Mouse (Mus musculus) midbrain, embryonic 10.5 days (tissue): ENCODE measurements around the gene Wfdc16. TPM values are rescaled to one million over a fixed set of nuclear protein-coding genes. Genes with fewer than 3 reads are reported as not detected.
"Not testable (repeated sequence)": the region's sequence is repeated elsewhere in the genome, so short reads cannot be mapped to it uniquely, and the experiment has no call there.

Source experiments
- DNase-seq: peaks from one replicate; pipeline ENCODE4 v3.0.0-alpha.2; 2017; ENCODE audit warnings: low spot score
- H3K27ac ChIP-seq: fragments of 300-500 bp; sonication (generic); replicated peaks from 2 replicates; pipeline ENCODE4 v1.5.1; 2016; ENCODE audit warnings: mild to moderate bottlenecking
- H3K27me3 ChIP-seq: fragments of 300-500 bp; sonication (generic); 2 replicates; pipeline ENCODE4 v1.6.1; 2016; ENCODE audit warnings: low read depth, mild to moderate bottlenecking; ENCODE audit not compliant: poor library complexity, severe bottlenecking
- H3K36me3 ChIP-seq: fragments of 300-500 bp; sonication (generic); 2 replicates; pipeline ENCODE4 v1.6.1; 2016; ENCODE audit warnings: mild to moderate bottlenecking, moderate library complexity
- H3K4me1 ChIP-seq: fragments of 300-500 bp; sonication (generic); 2 replicates; pipeline ENCODE4 v1.6.1; 2016
- H3K4me3 ChIP-seq: fragments of 300-500 bp; sonication (generic); 2 replicates; pipeline ENCODE4 v1.5.1; 2016; ENCODE audit warnings: mild to moderate bottlenecking, moderate library complexity
- H3K9me3 ChIP-seq: fragments of 300-500 bp; sonication (generic); replicated peaks from 2 replicates; pipeline ENCODE4 v1.6.1; 2016; ENCODE audit warnings: mild to moderate bottlenecking
- WGBS: fragments of 180-500 bp; shearing (Covaris S2); methylation state at CpG from one replicate; pipeline ENCODE4 v1.1.7; 2016; 5-methylcytosine and 5-hydroxymethylcytosine counted together
- polyA plus RNA-seq: library from polyadenylated mRNA; unstranded; fragments of >200 nt; fragmentation: Nextera tagmentation; extraction: Ambion mirVana; gene quantifications from 2 replicates; pipeline ENCODE4 v1.2.1, GENCODE M21; 2016

Gene Wfdc16
- polyA plus RNA-seq, 1 experiment from 2014 or later = not detected

- H3K4me1 ChIP-seq = peaks cover 17% of the 10 kb centered on the region
- H3K27ac ChIP-seq, H3K4me3 ChIP-seq, H3K36me3 ChIP-seq, H3K27me3 ChIP-seq, H3K9me3 ChIP-seq, DNase-seq: not testable (repeated sequence)
- 68% methylated on average over 13 of the region's 13 CpGs for WGBS
Measured at GRCm38 (mm10) chr2:164585025-164585725, 53.4 kb downstream of the Wfdc16 start, which contains the start of gene Wfdc6a. Gene Wfdc6a, minus strand, starts transcription at chr2:164585447.

Other genes starting within 250 kb of the Wfdc16 start
- gene Slpi, start 249.7 kb downstream of the Wfdc16 start, polyA plus RNA-seq = 0.31 TPM in 1 of 2 replicates, not detected in the other
- gene Rbpjl, start 235.7 kb downstream of the Wfdc16 start, polyA plus RNA-seq = not detected in 2 replicates
- 0.21 TPM in 1 of 2 replicates, not detected in the other for gene Matn4, start 233.6 kb downstream of the Wfdc16 start, polyA plus RNA-seq
- 16.1 and 17.4 TPM in 2 replicates for gene Sdc4, start 194.9 kb downstream of the Wfdc16 start, polyA plus RNA-seq
- 64.8 and 65.9 TPM in 2 replicates for gene Sys1, start 181.8 kb downstream of the Wfdc16 start, polyA plus RNA-seq
- gene Gm20458, start 177.8 kb downstream of the Wfdc16 start, polyA plus RNA-seq = 3.7 and 3.9 TPM in 2 replicates
- not detected in 2 replicates for gene Trp53tg5, start 165.1 kb downstream of the Wfdc16 start, polyA plus RNA-seq
- gene Dbndd2, start 152.7 kb downstream of the Wfdc16 start, polyA plus RNA-seq = 3.0 and 3.2 TPM in 2 replicates
- 40.1 and 44.7 TPM in 2 replicates for gene Pigt, start 141.3 kb downstream of the Wfdc16 start, polyA plus RNA-seq
- gene Wfdc2, start 76.4 kb downstream of the Wfdc16 start, polyA plus RNA-seq = 23.1 and 28.3 TPM in 2 replicates
- not detected in 2 replicates for gene Spint3, start 65.3 kb downstream of the Wfdc16 start, polyA plus RNA-seq
- not detected in 2 replicates for gene Wfdc6a, start 53.3 kb downstream of the Wfdc16 start, polyA plus RNA-seq
- not detected in 2 replicates for gene Eppin, start 45.2 kb downstream of the Wfdc16 start, polyA plus RNA-seq
- not detected in 2 replicates for gene Wfdc6b, start 25.3 kb downstream of the Wfdc16 start, polyA plus RNA-seq
- gene Wfdc8, start 25.2 kb downstream of the Wfdc16 start, polyA plus RNA-seq = not detected in 2 replicates
- not detected in 2 replicates for gene Wfdc10, start 17.2 kb upstream of the Wfdc16 start, polyA plus RNA-seq
- gene Wfdc9, start 17.8 kb upstream of the Wfdc16 start, polyA plus RNA-seq = not detected in 2 replicates
- gene Wfdc11, start 35.3 kb upstream of the Wfdc16 start, polyA plus RNA-seq = not detected in 2 replicates
- gene Wfdc13, start 46.3 kb upstream of the Wfdc16 start, polyA plus RNA-seq = not detected in 2 replicates
- gene Spint4, start 59.7 kb upstream of the Wfdc16 start, polyA plus RNA-seq = not detected in 2 replicates
- gene Spint5, start 76.5 kb upstream of the Wfdc16 start, polyA plus RNA-seq = not detected in 2 replicates
- gene Wfdc3, start 107.1 kb upstream of the Wfdc16 start, polyA plus RNA-seq = 0.94 and 1.2 TPM in 2 replicates
- 80.1 and 80.2 TPM in 2 replicates for gene Dnttip1, start 107.2 kb upstream of the Wfdc16 start, polyA plus RNA-seq
- 575 and 639 TPM in 2 replicates for gene Ube2c, start 131.1 kb upstream of the Wfdc16 start, polyA plus RNA-seq
- gene Tnnc2, start 141.2 kb upstream of the Wfdc16 start, polyA plus RNA-seq = not detected in 2 replicates
- 12.0 and 12.3 TPM in 2 replicates for gene Snx21, start 147.0 kb upstream of the Wfdc16 start, polyA plus RNA-seq
- gene Acot8, start 166.1 kb upstream of the Wfdc16 start, polyA plus RNA-seq = 14.9 and 15.3 TPM in 2 replicates
- gene Zswim3, start 166.3 kb upstream of the Wfdc16 start, polyA plus RNA-seq = 9.7 and 11.6 TPM in 2 replicates
- 24.7 and 25.3 TPM in 2 replicates for gene Zswim1, start 183.9 kb upstream of the Wfdc16 start, polyA plus RNA-seq
- 0.17 TPM in 1 of 2 replicates, not detected in the other for gene Spata25, start 189.7 kb upstream of the Wfdc16 start, polyA plus RNA-seq
- gene Ctsa, start 194.1 kb upstream of the Wfdc16 start, polyA plus RNA-seq = 85.7 and 98.2 TPM in 2 replicates
- 3.8 and 5.4 TPM in 2 replicates for gene Neurl2, start 194.7 kb upstream of the Wfdc16 start, polyA plus RNA-seq
- 67.9 and 86.2 TPM in 2 replicates for gene Pltp, start 218.9 kb upstream of the Wfdc16 start, polyA plus RNA-seq
- gene Pcif1, start 240.5 kb upstream of the Wfdc16 start, polyA plus RNA-seq = 73.8 and 93.8 TPM in 2 replicates